Mouse (Mus musculus) CH12.LX (cell line): ENCODE results near the gene Heatr5a. TPM values are rescaled to one million over a fixed set of nuclear protein-coding genes. Genes with fewer than 3 reads are reported as not detected.

Experiments used
- DNase-seq: peaks from one replicate; pipeline ENCODE4 v3.0.0-alpha.2; 2013; ENCODE audit errors: extremely low read depth
- H3K27ac ChIP-seq: 2 replicates; pipeline ENCODE4 v1.5.1; 2012; ENCODE audit warnings: low read depth, mild to moderate bottlenecking, control low read depth, moderate library complexity; ENCODE audit not compliant: insufficient read depth
- H3K27me3 ChIP-seq: replicated peaks from 2 replicates; pipeline ENCODE3; 2012; ENCODE audit warnings: inconsistent platforms
- H3K36me3 ChIP-seq, 2 experiments: replicated peaks in 1 of 2; 2 replicates each; pipeline versions ENCODE3 to v1.6.1; 2012; ENCODE audit warnings: inconsistent platforms in 1 of 2, low read length in 1 of 2, mild to moderate bottlenecking in 1 of 2, mixed read lengths in 1 of 2, moderate library complexity in 1 of 2; ENCODE audit not compliant: control insufficient read depth in 1 of 2, insufficient read depth in 1 of 2
- H3K4me1 ChIP-seq, 2 experiments: 2 replicates each; pipeline ENCODE4 v1.6.1; 2012; ENCODE audit warnings: inconsistent platforms in 1 of 2, moderate library complexity in 1 of 2; ENCODE audit not compliant: insufficient read depth in 2 of 2, control insufficient read depth in 1 of 2
- H3K4me2 ChIP-seq: 2 replicates; pipeline ENCODE4 v1.6.1; 2012; ENCODE audit warnings: low read depth, mild to moderate bottlenecking, control low read depth; ENCODE audit not compliant: poor library complexity, insufficient read depth, severe bottlenecking
- H3K4me3 ChIP-seq, 3 experiments: fragments of 150-350 bp in 1 of 3; sonication (generic) in 1 of 3; replicated peaks in 1 of 3; 2 replicates each; pipeline versions ENCODE3 to v1.5.1; 2011 to 2012; ENCODE audit warnings: low read depth in 2 of 3, low read length in 2 of 3, mild to moderate bottlenecking in 2 of 3, moderate library complexity in 2 of 3, control low read depth in 1 of 3, improper control_type of control experiment in 1 of 3, inconsistent platforms in 1 of 3, mixed read lengths in 1 of 3; ENCODE audit not compliant: poor library complexity in 1 of 3
- H3K79me2 ChIP-seq: replicated peaks from 2 replicates; pipeline ENCODE4 v1.6.1; 2012; ENCODE audit warnings: mild to moderate bottlenecking, moderate library complexity; ENCODE audit not compliant: control insufficient read depth, poor library complexity, insufficient read depth, severe bottlenecking; ENCODE audit errors: extremely low read depth
- H3K9ac ChIP-seq: 2 replicates; pipeline ENCODE4 v1.6.1; 2012; ENCODE audit warnings: low read depth, mild to moderate bottlenecking, control low read depth, moderate library complexity; ENCODE audit not compliant: insufficient read depth
- H3K9me3 ChIP-seq: replicated peaks from 2 replicates; pipeline ENCODE3; 2012; ENCODE audit warnings: low read length, inconsistent platforms, mixed read lengths
- BHLHE40 ChIP-seq: IDR thresholded peaks from 2 replicates; pipeline ENCODE4 v1.6.1; 2011; ENCODE audit warnings: mild to moderate bottlenecking, low read depth, low read length, improper control_type of control experiment
- CHD1 ChIP-seq: IDR thresholded peaks from 2 replicates; pipeline ENCODE4 v1.6.1; 2012; ENCODE audit warnings: low read depth, low read length, improper control_type of control experiment, inconsistent platforms
- CTCF ChIP-seq, 2 experiments: IDR thresholded peaks in 1 of 2; conservative IDR thresholded peaks in 1 of 2; 2 replicates each; pipeline ENCODE4 v1.5.1; 2011 to 2012; ENCODE audit warnings: low read depth in 2 of 2, low read length in 2 of 2, improper control_type of control experiment in 1 of 2, inconsistent platforms in 1 of 2, mild to moderate bottlenecking in 1 of 2, moderate library complexity in 1 of 2
- E2F4 ChIP-seq: IDR thresholded peaks from 2 replicates; pipeline ENCODE4 v1.6.1; 2011; ENCODE audit warnings: low read depth, low read length, improper control_type of control experiment; ENCODE audit not compliant: insufficient replicate concordance
- ETS1 ChIP-seq: conservative IDR thresholded peaks from 2 replicates; pipeline ENCODE4 v1.6.1; 2012; ENCODE audit warnings: low read depth, mild to moderate bottlenecking, inconsistent platforms, low read length, improper control_type of control experiment, moderate library complexity
- HCFC1 ChIP-seq: IDR thresholded peaks from 2 replicates; pipeline ENCODE4 v1.6.1; 2012; ENCODE audit warnings: low read depth, mild to moderate bottlenecking, inconsistent platforms, low read length, improper control_type of control experiment
- JUN ChIP-seq: IDR thresholded peaks from 2 replicates; pipeline ENCODE4 v1.6.1; 2011; ENCODE audit warnings: low read depth, mild to moderate bottlenecking, low read length, improper control_type of control experiment, moderate library complexity; ENCODE audit not compliant: insufficient read depth
- KAT2A ChIP-seq: IDR thresholded peaks from 2 replicates; pipeline ENCODE4 v1.6.1; 2012; ENCODE audit warnings: low read length, improper control_type of control experiment, inconsistent platforms; ENCODE audit not compliant: insufficient replicate concordance
- MAFK ChIP-seq: IDR thresholded peaks from 2 replicates; pipeline ENCODE4 v1.6.1; 2011; ENCODE audit warnings: low read length, improper control_type of control experiment; ENCODE audit not compliant: insufficient replicate concordance
- MAX ChIP-seq: IDR thresholded peaks from 2 replicates; pipeline ENCODE4 v1.6.1; 2011; ENCODE audit warnings: low read length, improper control_type of control experiment
- MAZ ChIP-seq: IDR thresholded peaks from 2 replicates; pipeline ENCODE4 v1.6.1; 2012; ENCODE audit warnings: low read depth, mild to moderate bottlenecking, inconsistent platforms, low read length, improper control_type of control experiment, moderate library complexity
- MEF2A ChIP-seq: IDR thresholded peaks from 2 replicates; pipeline ENCODE4 v1.6.1; 2014; ENCODE audit warnings: low read depth, mild to moderate bottlenecking, inconsistent platforms, low read length, improper control_type of control experiment, borderline replicate concordance
- MYC ChIP-seq: IDR thresholded peaks from 2 replicates; pipeline ENCODE4 v1.6.1; 2011; ENCODE audit warnings: low read depth, mild to moderate bottlenecking, improper control_type of control experiment, low read length
- RAD21 ChIP-seq: IDR thresholded peaks from 2 replicates; pipeline ENCODE4 v1.6.1; 2011; ENCODE audit warnings: low read depth, mild to moderate bottlenecking, low read length, improper control_type of control experiment, moderate library complexity
- SIN3A ChIP-seq: IDR thresholded peaks from 2 replicates; pipeline ENCODE4 v1.6.1; 2012; ENCODE audit warnings: low read length, improper control_type of control experiment, inconsistent platforms
- UBTF ChIP-seq: IDR thresholded peaks from 2 replicates; pipeline ENCODE4 v1.6.1; 2012; ENCODE audit warnings: low read depth, mild to moderate bottlenecking, inconsistent platforms, low read length, improper control_type of control experiment, moderate library complexity
- ZC3H11A ChIP-seq: IDR thresholded peaks from 2 replicates; pipeline ENCODE4 v1.6.1; 2012; ENCODE audit warnings: low read depth, mild to moderate bottlenecking, inconsistent platforms, low read length, improper control_type of control experiment
- ZMIZ1 ChIP-seq: IDR thresholded peaks from 2 replicates; pipeline ENCODE4 v1.6.1; 2012; ENCODE audit warnings: low read depth, mild to moderate bottlenecking, inconsistent platforms, low read length, improper control_type of control experiment
- ZNF384 ChIP-seq: IDR thresholded peaks from 2 replicates; pipeline ENCODE4 v1.6.1; 2012; ENCODE audit warnings: low read depth, low read length, improper control_type of control experiment, inconsistent platforms
- dilution Hi-C: fragments of 300-500 bp; cut with MboI; formaldehyde crosslinking; loops from 2 replicates; pipeline ENCODE4 v1.14.3; 2020; ENCODE audit warnings: low sequenced_read_pairs; ENCODE audit not compliant: extremely low pct_unique_long_range_greater_than_20kb, extremely low pct_ligation_motif_present
- in situ Hi-C: fragments of 300-500 bp; cut with MboI; formaldehyde crosslinking; loops from 3 replicates; pipeline ENCODE4 v1.14.3; 2019; ENCODE audit warnings: low sequenced_read_pairs, low pct_ligation_motif_present, low pct_unique_long_range_greater_than_20kb, mixed read lengths
- polyA plus RNA-seq: library from polyadenylated mRNA; unstranded; fragments of >175 nt; gene quantifications from 2 replicates; pipeline ENCODE4 v1.2.1, GENCODE M21; 2012; ENCODE audit warnings: low read depth; ENCODE audit not compliant: insufficient read length
- total RNA-seq, 2 experiments: library from RNA; depleted of rRNA; stranded (reverse); fragments of 300-350 nt in 1 of 2; fragments of >200 nt in 1 of 2; gene quantifications; 2 replicates each; pipeline ENCODE4 v1.2.3; 2012 to 2014

Gene Heatr5a
- total and polyA plus RNA-seq, 3 experiments: 5.4 to 7.3 (median 6.4) TPM

GRCm38 (mm10) chr12:51969876-51970275, 1.2 kb downstream of the Heatr5a start:
- Histone ChIP-seq H3K79me2 (no peaks in the 10 kb centered on the region), H3K4me1 (peaks cover 0 to 12% of the 10 kb centered on the region in 2 experiments; a peak in 2 of 4 replicates), H3K9me3 (peaks cover 7% of the 10 kb centered on the region), H3K27ac (no peak overlapping the region), H3K4me3 (no peak overlapping the region), H3K36me3 (peaks cover 0 to 4% of the 10 kb centered on the region in 2 experiments), H3K9ac (peak overlapping the region; percentile 92; the same call in 1 of the 2 replicates), H3K27me3 (no peaks in the 10 kb centered on the region), H3K4me2 (peak overlapping the region; percentile 82; the same call in 1 of the 2 replicates)
- in situ Hi-C loops: no loop called here
- DNase-seq: no peak
- TF ChIP-seq ZNF384 (0 out of 2 replicates have a peak, but pooled peaks have one; percentile 4), RAD21 (no peak)
- dilution Hi-C loops: no loop called here

- H3K27ac ChIP-seq: no peak overlapping the region
- H3K9ac ChIP-seq: no peak overlapping the region
- no peak for DNase-seq
- H3K4me1 ChIP-seq: peaks cover 0 to 12% of the 10 kb centered on the region in 2 experiments; a peak in 2 of 4 replicates
- no peaks in the 10 kb centered on the region for H3K27me3 ChIP-seq
- no peaks in the 10 kb centered on the region for H3K79me2 ChIP-seq
- no peak overlapping the region for H3K4me2 ChIP-seq
- dilution Hi-C loops: no loop called here
- in situ Hi-C loops: no loop called here
- H3K4me3 ChIP-seq: no peak overlapping the region
- peaks cover 7% of the 10 kb centered on the region for H3K9me3 ChIP-seq
- TF ChIP-seq E2F4: no peak
- no peak for TF ChIP-seq CHD1
- no peak for TF ChIP-seq BHLHE40
- no peak for TF ChIP-seq CTCF (conservative IDR thresholded peaks at IDR 0.05 in 1 of 2, IDR thresholded peaks at IDR 0.05 in 1 of 2; ENCODE audit: low read depth in 2 of 2, low read length in 2 of 2)
- no peak for TF ChIP-seq ETS1
- no peak for TF ChIP-seq HCFC1
- TF ChIP-seq ZMIZ1: no peak
- TF ChIP-seq SIN3A: no peak
- no peak for TF ChIP-seq MAFK
- TF ChIP-seq MEF2A: no peak
- TF ChIP-seq ZC3H11A: no peak
- TF ChIP-seq UBTF: no peak
- TF ChIP-seq JUN: no peak
- no peak for TF ChIP-seq KAT2A
- no peak for TF ChIP-seq MAX
- no peak for TF ChIP-seq MYC
- no peak for TF ChIP-seq MAZ
- H3K36me3 ChIP-seq: peaks cover 0 to 4% of the 10 kb centered on the region in 2 experiments
Observed at GRCm38 (mm10) chr12:51969092-51969491, 2.0 kb downstream of the Heatr5a start.
